Mouse (Mus musculus): Measurements from ENCODE around the gene Tas2r123.

The Tas2r123 gene

DNA sequence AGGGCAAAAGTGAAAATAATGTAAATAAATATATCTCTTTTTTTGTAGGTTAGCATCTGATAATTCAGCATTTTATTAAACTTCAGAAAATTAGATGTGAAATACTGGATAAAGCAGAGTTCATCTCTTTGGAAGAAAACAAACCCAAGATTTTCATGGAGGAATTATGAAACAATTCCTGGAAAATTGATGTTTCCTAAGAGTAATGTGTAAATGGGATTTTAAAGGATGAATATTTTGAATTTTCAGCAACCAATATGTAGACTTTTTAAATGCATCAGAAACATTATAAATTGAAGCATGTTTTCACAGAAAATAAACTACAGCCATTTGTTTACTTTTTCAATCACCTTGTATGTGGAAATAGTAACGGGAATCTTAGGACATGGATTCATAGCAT, at the start of gene Tas2r123:
Tas2r123 (plus strand) TSS at position 301 of the 400 bp plus-strand sequence.
- no peak for DNase-seq (ENCODE audit: low read depth, low spot score)

DNA sequence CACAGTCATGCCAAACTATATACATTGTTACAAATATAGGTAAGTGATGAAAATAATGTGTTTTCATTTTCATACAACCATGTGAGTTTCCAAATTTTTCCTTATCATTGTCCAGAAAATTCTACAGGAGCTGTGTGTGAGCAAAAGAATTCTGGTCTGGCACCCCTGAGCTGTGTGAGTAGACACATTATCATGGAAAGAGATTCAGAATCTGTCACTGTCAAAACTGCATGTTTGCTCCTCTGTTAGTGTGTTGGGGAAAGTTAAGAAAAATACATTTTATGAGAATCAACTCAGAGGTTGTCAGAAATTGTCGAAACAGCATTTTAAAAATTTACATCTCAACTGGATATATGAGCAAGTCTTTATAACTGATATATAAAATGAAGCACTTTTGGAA, 44.4 kb upstream of the Tas2r123 start, which contains the start of gene Tas2r117:
Tas2r117 (plus strand) TSS at position 301 of the 400 bp plus-strand sequence.
- DNase-seq (ENCODE audit: low read depth, low spot score) = no peak

DNA sequence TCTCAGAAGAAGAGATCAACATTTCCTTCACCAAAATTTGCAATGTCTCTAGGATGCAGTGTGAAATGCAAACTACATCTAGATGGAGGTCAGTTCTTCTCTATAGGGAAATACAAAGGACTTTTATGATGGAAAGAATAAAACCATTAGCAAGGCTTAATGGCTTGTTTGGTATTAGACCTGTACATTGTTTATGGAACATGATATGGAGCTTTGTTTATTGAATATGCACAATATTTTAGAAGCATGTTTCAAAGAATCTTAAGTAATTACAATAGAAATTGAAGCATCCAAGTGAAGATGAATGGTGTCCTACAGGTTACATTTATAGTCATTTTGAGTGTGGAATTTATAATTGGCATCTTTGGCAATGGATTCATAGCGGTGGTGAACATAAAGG, 8.2 kb downstream of the Tas2r123 start, which contains the start of gene Tas2r116:
Tas2r116 (plus strand) TSS at position 301 of the 400 bp plus-strand sequence.
- DNase-seq (ENCODE audit: low read depth, low spot score) = no peak

DNA sequence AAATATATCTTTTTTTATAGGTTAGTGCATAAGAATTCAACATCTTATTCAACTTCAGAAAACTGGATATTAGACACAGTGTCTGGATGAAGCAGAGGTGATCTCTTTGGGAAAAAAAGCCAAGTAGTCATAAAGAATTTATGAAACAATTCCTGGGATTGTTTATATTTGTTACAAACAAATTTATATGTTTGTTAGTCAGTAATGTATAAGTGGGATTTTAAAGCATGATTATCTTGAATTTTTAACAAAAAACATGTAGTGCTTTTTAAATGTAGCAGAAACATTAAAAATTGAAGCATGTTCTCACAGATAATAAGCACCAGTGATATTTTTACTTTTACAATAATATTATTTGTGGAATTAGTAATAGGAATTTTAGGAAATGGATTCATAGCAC, 20.8 kb downstream of the Tas2r123 start, which contains the start of gene Tas2r110:
Tas2r110 (plus strand) TSS at position 301 of the 400 bp plus-strand sequence.
- DNase-seq (ENCODE audit: low read depth, low spot score) = no peak

DNA sequence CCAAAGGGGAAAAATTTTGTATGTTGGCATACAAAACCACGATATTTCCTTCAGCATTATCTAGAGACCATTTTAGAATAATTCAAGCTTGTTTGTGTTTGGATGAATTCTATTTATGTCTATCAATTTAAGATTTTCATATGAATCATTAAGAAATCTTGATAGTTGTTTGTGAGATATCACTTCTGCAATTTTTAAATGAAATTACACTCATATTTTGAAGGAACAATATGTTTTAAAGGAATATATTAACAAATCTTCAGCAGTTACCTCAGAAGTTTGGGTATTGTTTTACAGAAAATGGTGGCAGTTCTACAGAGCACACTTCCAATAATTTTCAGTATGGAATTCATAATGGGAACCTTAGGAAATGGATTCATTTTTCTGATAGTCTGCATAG, 45.8 kb downstream of the Tas2r123 start, which contains the start of gene Tas2r113:
Tas2r113 (plus strand) TSS at position 301 of the 400 bp plus-strand sequence.
- no peak for DNase-seq (ENCODE audit: low read depth, low spot score)
